Mouse (Mus musculus): ENCODE measurements at regions not wholly inside any gene's neighbourhood (a gene's known extent, or its start where the extent isn't known, plus 50 kb on each side); places are given as distances from the start of the nearest gene placed in this dataset.

DNA sequence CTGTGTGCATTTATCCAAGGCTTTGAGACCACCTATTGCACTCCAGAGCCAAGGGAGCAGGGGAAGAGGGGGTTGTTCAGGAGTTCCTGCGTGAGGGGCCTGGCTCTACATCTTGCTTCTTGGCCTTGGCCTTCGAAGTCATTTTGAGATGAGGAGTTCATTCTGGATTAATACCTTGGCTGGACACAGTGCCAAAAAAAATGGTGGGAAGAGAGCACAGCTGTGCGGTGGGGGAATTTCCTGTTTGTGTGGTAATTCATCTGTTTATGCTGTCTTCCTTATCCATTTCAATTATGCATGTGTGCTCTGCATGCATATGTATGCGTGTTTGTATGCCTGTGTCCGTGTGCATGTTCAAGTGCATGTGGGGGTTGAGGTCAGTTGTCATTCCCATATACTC, 202.5 kb upstream of the Pgrmc2 start:
- H3K27ac ChIP-seq: peak overlapping the region; percentile 41
- no peaks in the 10 kb centered on the region for H3K36me3 ChIP-seq
- H3K27me3 ChIP-seq: no peaks in the 10 kb centered on the region
- H3K4me3 ChIP-seq: no peak overlapping the region
- WGBS: 57% methylated on average over 5 of the region's 5 CpGs
- ATAC-seq (ENCODE audit: insufficient number of reproducible peaks, insufficient read depth, low FRiP score, low TSS enrichment): no peak
- no peaks in the 10 kb centered on the region for H3K9me3 ChIP-seq
- peaks cover 30% of the 10 kb centered on the region; the same call in 1 of the 2 replicates for H3K4me1 ChIP-seq
- 0 out of 2 replicates have a peak overlapping the region, but pooled peaks have one; percentile 15 for H3K4me2 ChIP-seq (replicated peaks)
- H3K9ac ChIP-seq: no peak overlapping the region

GRCm38 (mm10) chr3:41284897-41285296, 202.1 kb upstream of the Pgrmc2 start:
- Histone ChIP-seq H3K4me3 (no peak overlapping the region), H3K9me3 (no peaks in the 10 kb centered on the region), H3K4me1 (peaks cover 30% of the 10 kb centered on the region; the same call in 1 of the 2 replicates), H3K4me2 (replicated peaks) (0 out of 2 replicates have a peak overlapping the region, but pooled peaks have one; percentile 15), H3K9ac (no peak overlapping the region), H3K27ac (peak overlapping the region; percentile 41), H3K36me3 (no peaks in the 10 kb centered on the region), H3K27me3 (no peaks in the 10 kb centered on the region)
- peak; percentile 31; the same call in 1 of the 2 replicates for ATAC-seq (ENCODE audit: insufficient number of reproducible peaks, insufficient read depth, low FRiP score, low TSS enrichment)
- 19% methylated on average over 13 of the region's 13 CpGs for WGBS

GRCm38 (mm10) chr3:41282431-41283037, 199.7 kb upstream of the Pgrmc2 start:
- no peaks in the 10 kb centered on the region for H3K9me3 ChIP-seq
- no peaks in the 10 kb centered on the region for H3K27me3 ChIP-seq
- no peak overlapping the region for H3K4me2 ChIP-seq (replicated peaks)
- ATAC-seq (ENCODE audit: insufficient number of reproducible peaks, insufficient read depth, low FRiP score, low TSS enrichment): no peak
- H3K4me1 ChIP-seq: peaks cover 30% of the 10 kb centered on the region; the same call in 1 of the 2 replicates
- no peak overlapping the region for H3K9ac ChIP-seq
- 0 out of 2 replicates have a peak overlapping the region, but pooled peaks have one; percentile 57 for H3K27ac ChIP-seq
- H3K4me3 ChIP-seq: no peak overlapping the region
- no peaks in the 10 kb centered on the region for H3K36me3 ChIP-seq
- WGBS: 19% methylated on average over 8 of the region's 8 CpGs

DNA sequence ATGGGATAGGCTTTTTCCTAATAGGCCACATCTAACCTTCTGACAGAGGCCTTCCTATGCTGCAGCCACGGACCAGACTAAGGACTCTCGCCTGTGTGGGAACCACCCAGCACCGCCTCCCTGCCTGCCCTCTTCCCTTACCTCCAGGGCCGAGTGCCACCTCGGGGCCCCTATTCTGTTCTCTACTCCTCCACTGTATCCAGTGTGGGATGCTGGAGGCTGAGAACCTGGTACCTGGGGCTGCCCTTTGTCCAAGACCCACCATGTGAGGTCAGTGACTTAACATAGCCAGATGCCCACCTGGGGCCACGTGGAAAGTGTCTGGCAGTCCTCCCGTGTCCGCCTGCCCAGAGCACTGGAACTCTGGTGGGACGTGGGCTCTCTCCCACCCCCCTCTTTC, 193.2 kb upstream of the Pgrmc2 start:
- 84% methylated on average over 9 of the region's 9 CpGs for WGBS
- ATAC-seq (ENCODE audit: insufficient number of reproducible peaks, insufficient read depth, low FRiP score, low TSS enrichment): no peak

GRCm38 (mm10) chr3:41268516-41268915, 185.7 kb upstream of the Pgrmc2 start:
- Histone ChIP-seq H3K4me1 (no peaks in the 10 kb centered on the region), H3K27me3 (no peaks in the 10 kb centered on the region), H3K36me3 (no peaks in the 10 kb centered on the region), H3K9ac (no peak overlapping the region), H3K27ac (no peak overlapping the region), H3K4me2 (replicated peaks) (no peak overlapping the region), H3K4me3 (no peak overlapping the region), H3K9me3 (no peaks in the 10 kb centered on the region)
- no peak for ATAC-seq (ENCODE audit: insufficient number of reproducible peaks, insufficient read depth, low FRiP score, low TSS enrichment)
- WGBS: 86% methylated on average over 4 of the region's 4 CpGs

More for the DNA sequence above, 193.2 kb upstream of the Pgrmc2 start:
- Histone ChIP-seq H3K27ac (no peak overlapping the region), H3K4me3 (no peak overlapping the region), H3K9me3 (no peaks in the 10 kb centered on the region), H3K4me1 (no peaks in the 10 kb centered on the region), H3K36me3 (no peaks in the 10 kb centered on the region), H3K27me3 (no peaks in the 10 kb centered on the region), H3K4me2 (replicated peaks) (no peak overlapping the region), H3K9ac (no peak overlapping the region)

GRCm38 (mm10) chr3:41266216-41266615, 183.4 kb upstream of the Pgrmc2 start:
- Histone ChIP-seq H3K27ac (no peak overlapping the region), H3K9ac (no peak overlapping the region), H3K4me2 (replicated peaks) (no peak overlapping the region), H3K9me3 (no peaks in the 10 kb centered on the region), H3K27me3 (no peaks in the 10 kb centered on the region), H3K36me3 (no peaks in the 10 kb centered on the region), H3K4me1 (no peaks in the 10 kb centered on the region), H3K4me3 (no peak overlapping the region)
- 95% methylated on average over 6 of the region's 6 CpGs for whole genome bisulfite sequencing
- ATAC-seq (ENCODE audit: insufficient number of reproducible peaks, insufficient read depth, low FRiP score, low TSS enrichment): no peak

DNA sequence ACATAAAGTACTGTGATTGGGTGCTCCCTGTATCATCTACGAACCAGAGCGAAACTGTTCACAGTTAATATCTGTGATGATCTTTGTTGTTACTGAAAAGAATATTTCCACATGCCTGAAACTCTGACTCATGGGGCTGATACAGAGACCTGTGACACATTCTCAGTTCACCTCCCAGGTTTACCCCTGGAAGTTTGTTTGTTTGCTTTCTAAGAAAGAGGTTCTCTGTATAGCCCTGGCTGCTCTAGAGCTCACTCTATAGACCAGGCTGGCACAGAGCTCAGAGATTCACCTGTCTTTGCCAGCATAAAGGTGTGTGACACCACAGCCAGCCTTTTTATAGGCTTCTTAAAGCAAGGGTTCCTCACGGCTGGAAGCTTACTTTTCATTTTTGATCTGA, 182.6 kb upstream of the Pgrmc2 start:
- Histone ChIP-seq H3K27ac (no peak overlapping the region), H3K9me3 (no peaks in the 10 kb centered on the region), H3K27me3 (no peaks in the 10 kb centered on the region), H3K9ac (no peak overlapping the region), H3K4me2 (replicated peaks) (no peak overlapping the region), H3K4me1 (no peaks in the 10 kb centered on the region), H3K36me3 (no peaks in the 10 kb centered on the region), H3K4me3 (no peak overlapping the region)
- 94% methylated on average over 3 of the region's 3 CpGs for WGBS
- ATAC-seq (ENCODE audit: insufficient number of reproducible peaks, insufficient read depth, low FRiP score, low TSS enrichment): no peak

DNA sequence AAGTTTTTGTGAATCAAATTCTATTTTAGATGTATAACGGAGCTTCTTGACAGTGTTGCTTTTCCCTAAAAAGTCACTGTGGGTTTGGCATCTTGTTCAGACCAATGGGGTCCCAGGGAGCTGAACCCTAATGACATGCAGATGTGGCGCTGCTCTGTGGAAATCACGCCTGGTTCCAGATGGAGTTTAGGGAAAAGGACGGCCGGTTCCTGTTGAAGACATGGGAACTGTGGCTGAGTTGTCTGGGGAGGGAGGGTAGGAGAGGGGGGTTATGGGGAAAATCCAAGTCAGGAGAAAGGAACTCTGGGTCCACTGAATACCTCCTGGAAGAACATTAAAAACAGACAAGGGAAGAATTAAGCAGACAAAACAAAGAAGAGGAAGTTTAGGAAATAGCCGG, 175.4 kb upstream of the Pgrmc2 start:
- Histone ChIP-seq H3K27me3 (no peaks in the 10 kb centered on the region), H3K27ac (peak overlapping the region; percentile 82), H3K4me3 (no peak overlapping the region), H3K9ac (no peak overlapping the region), H3K4me1 (peaks cover 9% of the 10 kb centered on the region; the same call in 1 of the 2 replicates), H3K9me3 (no peaks in the 10 kb centered on the region), H3K4me2 (replicated peaks) (no peak overlapping the region), H3K36me3 (no peaks in the 10 kb centered on the region)
- WGBS: 17% methylated on average over 6 of the region's 6 CpGs
- peak; percentile 77 for ATAC-seq (ENCODE audit: insufficient number of reproducible peaks, insufficient read depth, low FRiP score, low TSS enrichment)

DNA sequence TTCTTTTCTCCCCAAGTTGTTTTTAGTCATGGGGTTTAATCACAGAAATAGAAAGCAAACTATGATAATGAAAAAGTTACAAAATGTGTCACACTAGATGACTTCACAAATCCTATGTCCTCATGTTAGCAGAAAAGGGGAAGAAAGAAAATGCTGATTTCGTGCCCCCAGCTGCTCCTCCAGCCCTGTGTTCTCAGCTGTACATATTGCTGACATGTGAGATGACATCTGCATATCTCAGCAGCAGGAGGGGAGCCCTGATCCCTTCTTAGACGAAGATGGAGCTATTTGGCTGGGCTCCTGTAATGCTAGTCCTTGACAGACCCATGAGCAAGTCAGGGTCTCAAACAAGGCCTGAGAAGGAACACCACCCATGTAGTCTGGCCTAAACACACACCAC, 162.1 kb upstream of the Pgrmc2 start:
- no peak overlapping the region for H3K9ac ChIP-seq
- 51% methylated on average over 2 of the region's 2 CpGs for WGBS
- ATAC-seq (ENCODE audit: insufficient number of reproducible peaks, insufficient read depth, low FRiP score, low TSS enrichment): no peak
- no peak overlapping the region for H3K27ac ChIP-seq
- no peaks in the 10 kb centered on the region; the same call in 1 of the 2 replicates for H3K4me1 ChIP-seq
- no peaks in the 10 kb centered on the region for H3K27me3 ChIP-seq
- H3K4me2 ChIP-seq (replicated peaks): no peak overlapping the region
- H3K9me3 ChIP-seq: no peaks in the 10 kb centered on the region
- no peaks in the 10 kb centered on the region for H3K36me3 ChIP-seq
- H3K4me3 ChIP-seq: no peak overlapping the region

DNA sequence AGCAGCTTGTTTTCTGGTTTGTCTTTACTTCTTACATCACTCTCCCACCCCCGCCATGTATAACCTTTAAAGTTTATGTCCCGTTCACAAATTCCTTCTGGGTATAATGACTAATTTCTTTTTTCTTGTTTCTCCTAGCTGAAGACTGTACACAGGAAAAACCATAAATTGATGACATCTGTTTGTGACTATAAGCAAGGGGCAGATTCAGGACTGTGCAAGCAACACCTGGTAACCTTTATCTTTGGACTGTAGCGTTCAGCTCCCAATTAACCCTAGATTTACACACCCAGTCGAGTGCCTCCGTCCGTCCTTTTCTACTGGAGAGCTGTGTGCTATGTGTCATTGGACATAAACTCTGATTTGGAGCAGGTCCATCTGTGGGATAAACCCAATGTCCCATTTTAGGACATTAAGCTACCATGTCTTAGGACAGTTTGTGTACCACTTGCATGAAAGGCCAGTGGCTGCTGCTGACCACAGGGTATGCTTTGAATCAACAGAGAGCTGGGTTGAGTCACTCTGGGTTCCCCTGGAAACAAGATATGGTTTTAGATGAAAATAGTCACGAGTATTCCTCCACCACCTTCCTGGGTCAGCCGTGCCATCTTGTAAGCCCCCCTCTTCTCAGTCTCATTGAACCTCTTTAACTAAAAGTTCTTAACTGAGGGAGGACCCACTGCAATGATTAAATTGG, 159.2 kb upstream of the Pgrmc2 start:
- ATAC-seq (ENCODE audit: insufficient number of reproducible peaks, insufficient read depth, low FRiP score, low TSS enrichment): no peak
- H3K4me3 ChIP-seq: no peak overlapping the region
- 37% methylated on average over 8 of the region's 8 CpGs for WGBS

DNA sequence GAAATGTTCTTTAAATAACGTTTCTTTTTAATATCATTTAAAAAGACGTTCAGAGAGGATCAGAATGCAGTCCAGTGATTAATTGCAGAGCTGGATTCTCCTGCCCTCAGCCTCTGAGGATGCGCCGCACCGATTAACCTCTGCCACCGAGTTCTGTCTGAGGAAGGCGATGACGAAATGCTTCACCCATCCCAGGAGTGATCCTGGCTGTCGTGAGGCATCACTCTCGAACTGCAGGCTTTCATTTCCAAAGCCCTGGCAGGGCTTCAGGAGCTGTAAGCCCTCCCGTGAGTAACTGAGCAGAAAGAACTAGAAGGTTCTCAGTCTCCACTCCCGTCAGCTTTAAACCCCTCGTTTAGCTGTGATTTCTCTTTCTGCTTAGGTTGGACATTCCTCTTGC, 157.0 kb upstream of the Pgrmc2 start:
- no peak overlapping the region for H3K27ac ChIP-seq
- no peaks in the 10 kb centered on the region for H3K36me3 ChIP-seq
- H3K4me2 ChIP-seq (replicated peaks): no peak overlapping the region
- 69% methylated on average over 13 of the region's 13 CpGs for WGBS
- H3K4me3 ChIP-seq: no peak overlapping the region
- no peak for ATAC-seq (ENCODE audit: insufficient number of reproducible peaks, insufficient read depth, low FRiP score, low TSS enrichment)
- no peaks in the 10 kb centered on the region; the same call in 1 of the 2 replicates for H3K4me1 ChIP-seq
- H3K9me3 ChIP-seq: no peaks in the 10 kb centered on the region
- no peak overlapping the region for H3K9ac ChIP-seq
- 0 out of 2 replicates have a peak, but pooled peaks cover 4% of the 10 kb centered on the region for H3K27me3 ChIP-seq

More for the DNA sequence above, 159.2 kb upstream of the Pgrmc2 start:
- H3K9ac ChIP-seq: no peak overlapping the region
- H3K27me3 ChIP-seq: 0 out of 2 replicates have a peak, but pooled peaks cover 4% of the 10 kb centered on the region
- H3K4me1 ChIP-seq: no peaks in the 10 kb centered on the region; the same call in 1 of the 2 replicates
- H3K27ac ChIP-seq: no peak overlapping the region
- H3K9me3 ChIP-seq: no peaks in the 10 kb centered on the region
- no peaks in the 10 kb centered on the region for H3K36me3 ChIP-seq
- no peak overlapping the region for H3K4me2 ChIP-seq (replicated peaks)

DNA sequence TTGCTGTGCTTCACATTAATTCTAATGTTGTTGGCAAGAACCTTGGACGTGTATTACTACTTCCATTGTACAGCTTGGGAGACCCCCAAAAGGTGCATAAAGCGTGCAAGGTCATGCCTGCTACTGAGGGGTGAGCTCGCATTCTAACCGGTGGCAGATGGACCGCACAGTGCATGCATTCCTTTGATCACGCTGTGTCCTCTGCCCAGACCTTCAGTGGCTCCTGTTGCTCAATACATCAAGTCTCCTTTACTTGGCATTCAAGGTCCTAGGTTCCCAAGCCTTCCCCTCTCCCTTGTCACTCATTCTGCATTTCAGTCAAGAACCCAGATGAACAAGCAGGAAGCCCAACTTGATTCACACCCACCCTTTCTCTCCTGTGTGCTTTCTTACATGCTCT, 156.4 kb upstream of the Pgrmc2 start:
- H3K9ac ChIP-seq: no peak overlapping the region
- no peaks in the 10 kb centered on the region for H3K9me3 ChIP-seq
- ATAC-seq (ENCODE audit: insufficient number of reproducible peaks, insufficient read depth, low FRiP score, low TSS enrichment): no peak
- H3K36me3 ChIP-seq: no peaks in the 10 kb centered on the region
- no peak overlapping the region for H3K4me3 ChIP-seq
- no peak overlapping the region for H3K4me2 ChIP-seq (replicated peaks)
- 86% methylated on average over 6 of the region's 6 CpGs for WGBS
- no peak overlapping the region for H3K27ac ChIP-seq
- 0 out of 2 replicates have a peak, but pooled peaks cover 4% of the 10 kb centered on the region for H3K27me3 ChIP-seq
- no peaks in the 10 kb centered on the region; the same call in 1 of the 2 replicates for H3K4me1 ChIP-seq
